Mouse (Mus musculus) NIH3T3 (cell line): Measurements from ENCODE around the gene Timm22.
A peak's percentile ranks its signal among the peaks of the same experiment; 100 is the strongest.

ENCODE experiments used
- DNase-seq: peaks from one replicate; pipeline ENCODE4 v3.0.0-alpha.2; 2012; ENCODE audit warnings: low read depth

Gene Timm22

GRCm38 (mm10) chr11:76392532-76392931 is 14.2 kb upstream of the Timm22 start:
- DNase-seq: no peak

GRCm38 (mm10) chr11:76392996-76393395 is 13.8 kb upstream of the Timm22 start:
- DNase-seq: no peak

GRCm38 (mm10) chr11:76397650-76398311 is 9.0 kb upstream of the Timm22 start:
- peak; percentile 65 for DNase-seq

- DNase-seq: no peak
These were observed 8.4 kb upstream of the Timm22 start for GRCm38 (mm10) chr11:76398312-76398797.

GRCm38 (mm10) chr11:76398798-76399586 is 7.8 kb upstream of the Timm22 start, which contains the start of gene Nxn:
Nxn (minus strand) TSS chr11:76399140.
- DNase-seq: peak; percentile 96

- DNase-seq: peak; percentile 80
These were observed 7.0 kb upstream of the Timm22 start for GRCm38 (mm10) chr11:76399587-76400330.

- DNase-seq: peak; percentile 23
These were observed 5.4 kb upstream of the Timm22 start for GRCm38 (mm10) chr11:76401398-76401797.

GRCm38 (mm10) chr11:76405113-76405512 is 1.6 kb upstream of the Timm22 start:
- DNase-seq: no peak

- DNase-seq: no peak
These were observed 1.0 kb upstream of the Timm22 start for GRCm38 (mm10) chr11:76405626-76406264.

- peak; percentile 85 for DNase-seq
These were observed 4.1 kb downstream of the Timm22 start for GRCm38 (mm10) chr11:76410826-76411225.

- no peak for DNase-seq
These were observed 6.5 kb downstream of the Timm22 start for GRCm38 (mm10) chr11:76413202-76413601.

- DNase-seq: peak; percentile 83
These were observed 8.2 kb downstream of the Timm22 start for GRCm38 (mm10) chr11:76415001-76415400.

- peak; percentile 82 for DNase-seq
These were observed 9.2 kb downstream of the Timm22 start for GRCm38 (mm10) chr11:76415985-76416384.

- peak; percentile 41 for DNase-seq
These were observed 11.7 kb downstream of the Timm22 start for GRCm38 (mm10) chr11:76418423-76418822.

GRCm38 (mm10) chr11:76419179-76419578 is 12.4 kb downstream of the Timm22 start:
- no peak for DNase-seq

- DNase-seq: no peak
These were observed 14.1 kb downstream of the Timm22 start for GRCm38 (mm10) chr11:76420896-76421295.

GRCm38 (mm10) chr11:76425749-76426148 is 19.0 kb downstream of the Timm22 start:
- no peak for DNase-seq

- no peak for DNase-seq
These were observed 21.0 kb downstream of the Timm22 start for GRCm38 (mm10) chr11:76427781-76428180.

GRCm38 (mm10) chr11:76429046-76429445 is 22.3 kb downstream of the Timm22 start:
- DNase-seq: peak; percentile 30

GRCm38 (mm10) chr11:76429556-76429955 is 22.8 kb downstream of the Timm22 start:
- no peak for DNase-seq

GRCm38 (mm10) chr11:76429966-76430631 is 23.3 kb downstream of the Timm22 start:
- DNase-seq: peak; percentile 31
